Mouse (Mus musculus): ENCODE data around the gene Kcnrg. TPM values are rescaled to one million over a fixed set of nuclear protein-coding genes. Genes with fewer than 3 reads are reported as not detected.
A peak's percentile ranks its signal among the peaks of the same experiment; 100 is the strongest.

Kcnrg gene
- total and polyA plus RNA-seq, 2 experiments from 2014 or later: 2.6 to 4.4 TPM

DNA sequence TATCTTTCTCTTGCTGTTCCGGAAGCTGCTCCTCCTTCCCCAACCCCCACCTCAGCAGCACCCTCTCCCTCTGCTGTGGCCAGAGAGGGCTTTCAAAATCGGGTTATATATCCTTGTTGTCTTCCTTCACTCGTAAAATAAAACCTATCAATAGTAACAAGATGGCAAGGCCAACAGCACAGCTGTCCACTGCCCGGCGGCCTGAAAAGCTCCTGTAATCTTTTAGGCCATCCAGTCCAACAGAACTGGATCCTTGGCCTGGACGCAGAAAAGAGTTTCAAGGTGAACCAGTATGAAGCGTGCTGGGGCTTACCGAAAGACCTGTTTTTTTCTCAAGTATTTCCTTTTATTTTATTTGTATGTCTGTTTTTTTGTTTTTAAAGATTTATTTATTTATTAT lies 31.3 kb upstream of the Kcnrg start:
- no peaks in the 10 kb centered on the region for H3K4me1 ChIP-seq (ENCODE audit: insufficient read depth)
- ATAC-seq: no peak
- no peaks in the 10 kb centered on the region for H3K9me3 ChIP-seq (ENCODE audit: low read length)
- no peaks in the 10 kb centered on the region for H3K27me3 ChIP-seq (ENCODE audit: insufficient read depth, low read length)
- no peak overlapping the region for H3K9ac ChIP-seq
- DNase-seq: no peak
- no peak overlapping the region for H3K27ac ChIP-seq (ENCODE audit: low read depth, low read length)
- H3K36me3 ChIP-seq (ENCODE audit: insufficient read depth): no peaks in the 10 kb centered on the region
- TF ChIP-seq CTCF (IDR thresholded peaks at IDR 0.05; ENCODE audit: low read depth): no peak
- H3K4me3 ChIP-seq (ENCODE audit: low read depth, low read length): no peak overlapping the region
- WGBS: 93% methylated on average over 8 of the region's 8 CpGs
- H3K4me2 ChIP-seq (ENCODE audit: low read depth): no peak overlapping the region

DNA sequence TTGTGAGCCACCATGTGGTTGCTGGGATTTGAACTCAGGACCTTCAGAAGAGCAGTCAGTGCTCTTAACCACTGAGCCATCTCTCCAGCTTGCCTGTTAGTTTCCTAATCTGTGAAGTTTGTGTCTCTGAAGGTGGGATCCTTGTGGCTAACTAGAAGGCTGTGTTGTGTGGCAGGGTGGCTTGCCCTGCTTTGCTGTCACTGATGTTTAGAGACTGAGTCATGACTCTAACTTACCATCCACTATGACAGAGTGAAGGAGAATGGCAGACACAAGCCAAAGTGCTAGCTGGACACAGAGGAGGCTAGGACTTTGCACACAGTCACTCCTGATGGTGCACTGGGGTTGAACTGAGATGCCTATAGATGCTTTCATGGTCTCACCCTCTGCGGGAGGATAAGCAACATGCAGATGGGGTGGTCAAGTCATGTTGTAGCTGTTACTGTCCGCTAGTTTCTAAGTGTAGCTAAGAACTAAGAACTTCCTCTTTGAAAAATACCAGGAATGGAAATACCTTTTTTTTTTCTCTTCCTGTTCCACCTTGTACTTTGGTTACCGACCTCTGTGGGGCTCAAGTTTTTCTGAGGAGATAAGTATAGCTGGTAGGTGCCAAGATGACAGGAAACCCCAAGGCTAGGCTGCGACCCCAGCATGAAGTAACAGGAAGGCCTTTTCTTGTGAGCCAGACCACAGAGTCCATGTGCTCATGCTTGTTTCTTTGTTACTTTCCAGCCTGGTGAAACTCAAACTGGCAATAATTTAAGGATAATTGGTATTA lies 17.8 kb upstream of the Kcnrg start:
- H3K27ac ChIP-seq (ENCODE audit: low read depth, low read length): no peak overlapping the region
- H3K4me1 ChIP-seq (ENCODE audit: insufficient read depth): no peaks in the 10 kb centered on the region
- no peaks in the 10 kb centered on the region for H3K36me3 ChIP-seq (ENCODE audit: insufficient read depth)
- no peak overlapping the region for H3K4me2 ChIP-seq (ENCODE audit: low read depth)
- no peak overlapping the region for H3K9ac ChIP-seq
- no peak for TF ChIP-seq CTCF (IDR thresholded peaks at IDR 0.05; ENCODE audit: low read depth)
- no peak for DNase-seq
- no peak for ATAC-seq
- H3K9me3 ChIP-seq (ENCODE audit: low read length): no peaks in the 10 kb centered on the region
- H3K27me3 ChIP-seq (ENCODE audit: insufficient read depth, low read length): no peaks in the 10 kb centered on the region
- WGBS: 87% methylated on average over 4 of the region's 4 CpGs
- no peak overlapping the region for H3K4me3 ChIP-seq (ENCODE audit: low read depth, low read length)

DNA sequence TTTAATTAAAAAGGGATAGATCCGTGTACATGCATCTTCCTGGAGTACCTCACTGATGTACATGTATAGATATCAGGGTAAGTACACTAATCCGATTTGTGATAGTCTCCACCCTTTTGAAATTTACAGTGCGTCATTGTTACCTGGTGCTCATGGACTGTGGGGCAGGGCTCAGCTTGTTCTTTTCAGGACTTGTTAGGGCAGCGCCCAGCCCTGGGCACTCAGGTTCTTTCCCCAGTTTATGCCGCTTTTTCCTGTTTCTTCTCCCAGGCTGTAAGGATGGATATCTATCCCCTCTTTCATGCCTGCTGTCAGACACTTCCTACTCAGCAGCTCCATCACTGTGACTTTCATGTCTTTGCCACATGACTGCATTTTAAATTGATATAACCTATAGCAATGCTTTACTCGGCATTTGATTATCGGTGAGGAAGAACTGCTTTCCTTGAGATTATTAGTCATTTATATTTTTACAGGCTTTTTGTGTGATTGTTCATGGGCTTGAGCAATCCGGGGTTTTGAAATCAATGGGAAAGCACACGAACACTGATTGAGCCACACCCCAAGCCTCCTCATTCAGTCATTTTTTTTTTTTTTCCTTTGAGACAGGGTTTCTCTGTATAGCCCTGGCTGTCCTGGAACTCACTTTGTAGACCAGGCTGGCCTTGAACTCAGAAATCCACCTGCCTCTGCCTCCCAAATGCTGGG lies 10.4 kb upstream of the Kcnrg start:
- ATAC-seq (no peak), DNase-seq (no peak)
- no peaks in the 10 kb centered on the region for H3K27me3 ChIP-seq (ENCODE audit: insufficient read depth, low read length)
- no peak overlapping the region for H3K9ac ChIP-seq
- 90% methylated on average over 9 of the region's 9 CpGs for WGBS
- TF ChIP-seq CTCF (IDR thresholded peaks at IDR 0.05; ENCODE audit: low read depth): no peak
- H3K27ac ChIP-seq (ENCODE audit: low read depth, low read length): no peak overlapping the region
- H3K4me2 ChIP-seq (ENCODE audit: low read depth): no peak overlapping the region
- peaks cover 14% of the 10 kb centered on the region; the same call in 1 of the 2 replicates for H3K4me1 ChIP-seq (ENCODE audit: insufficient read depth)
- no peaks in the 10 kb centered on the region for H3K36me3 ChIP-seq (ENCODE audit: insufficient read depth)
- H3K9me3 ChIP-seq (ENCODE audit: low read length): no peaks in the 10 kb centered on the region
- H3K4me3 ChIP-seq (ENCODE audit: low read depth, low read length): no peak overlapping the region

DNA sequence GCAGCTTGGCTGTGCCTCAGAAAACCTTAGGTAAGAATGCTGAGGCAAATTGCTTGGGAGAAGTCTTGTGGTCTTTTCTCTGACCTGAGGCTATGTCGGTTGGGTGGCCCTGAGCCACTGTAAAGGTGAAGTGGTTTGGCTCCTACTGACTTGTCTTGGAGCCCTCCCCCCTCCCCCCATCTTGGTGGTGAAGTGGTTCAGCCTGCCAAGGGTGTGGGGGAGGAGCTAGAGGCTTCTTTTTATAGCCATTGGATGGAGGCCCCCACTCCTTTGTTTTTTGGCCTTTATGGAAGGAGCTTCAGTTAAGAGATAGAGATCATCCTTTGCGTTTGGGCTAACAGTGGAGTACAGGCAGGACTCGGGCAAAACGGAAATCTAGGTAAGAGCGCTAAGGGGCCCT lies 9.3 kb upstream of the Kcnrg start, which contains the start of gene Trim13:
Gene Trim13 (plus strand): TSS at position 280 of the 400 bp plus-strand sequence.
- Histone ChIP-seq H3K4me1 (ENCODE audit: insufficient read depth) (peaks cover 16% of the 10 kb centered on the region; the same call in 1 of the 2 replicates), H3K27me3 (ENCODE audit: insufficient read depth, low read length) (no peaks in the 10 kb centered on the region), H3K9ac (peak within 1 kb of the TSS; percentile 96; the same call in 1 of the 2 replicates), H3K27ac (ENCODE audit: low read depth, low read length) (no peak within 1 kb of the TSS), H3K36me3 (ENCODE audit: insufficient read depth) (no peaks in the 10 kb centered on the region), H3K4me3 (ENCODE audit: low read depth, low read length) (peak within 1 kb of the TSS; percentile 80), H3K9me3 (ENCODE audit: low read length) (no peaks in the 10 kb centered on the region), H3K4me2 (ENCODE audit: low read depth) (peak within 1 kb of the TSS; percentile 58)
- WGBS: 59% methylated on average over 5 of the region's 5 CpGs
- DNase-seq (no peak), ATAC-seq (no peak)
- TF ChIP-seq CTCF (IDR thresholded peaks at IDR 0.05; ENCODE audit: low read depth): no peak

DNA sequence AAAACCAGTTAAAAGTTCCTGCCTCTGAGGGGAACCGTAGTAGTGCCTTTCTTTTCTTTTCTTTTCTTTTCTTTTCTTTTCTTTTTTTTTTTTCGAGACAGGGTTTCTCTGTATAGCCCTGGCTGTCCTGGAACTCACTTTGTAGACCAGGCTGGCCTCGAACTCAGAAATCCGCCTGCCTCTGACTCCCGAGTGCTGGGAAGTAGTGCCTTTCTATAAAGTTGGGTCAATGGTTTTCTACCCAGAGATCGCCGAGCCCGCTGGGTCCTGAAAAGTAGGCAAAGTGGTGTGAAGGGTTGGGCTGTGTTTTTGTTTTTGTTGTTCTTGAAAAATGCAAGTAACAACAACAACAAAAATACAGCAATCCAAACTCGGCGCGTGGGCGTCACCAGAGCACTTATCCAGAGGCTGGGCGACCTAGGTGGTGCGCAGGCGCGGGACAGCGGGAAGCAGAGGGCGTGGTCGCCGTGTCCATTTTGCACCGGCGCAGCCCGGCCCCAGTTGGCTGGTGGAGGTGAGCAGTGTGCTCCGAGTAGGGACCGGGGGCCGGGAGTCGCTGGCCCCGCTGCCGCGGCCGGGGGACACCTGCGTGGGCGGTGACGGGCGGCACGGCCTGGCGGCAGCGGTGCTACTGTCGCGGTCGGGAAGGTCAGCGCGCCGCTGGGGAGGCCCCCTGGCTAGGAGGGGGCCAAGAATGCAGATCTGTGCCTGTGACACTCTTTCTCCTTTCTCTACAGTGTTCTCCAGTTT lies 8.0 kb upstream of the Kcnrg start:
- TF ChIP-seq CTCF (IDR thresholded peaks at IDR 0.05; ENCODE audit: low read depth): no peak
- Histone ChIP-seq H3K9me3 (ENCODE audit: low read length) (no peaks in the 10 kb centered on the region), H3K4me1 (ENCODE audit: insufficient read depth) (peaks cover 16% of the 10 kb centered on the region; the same call in 1 of the 2 replicates), H3K36me3 (ENCODE audit: insufficient read depth) (0 out of 2 replicates have a peak, but pooled peaks cover under 1% of the 10 kb centered on the region), H3K27me3 (ENCODE audit: insufficient read depth, low read length) (no peaks in the 10 kb centered on the region), H3K9ac (peak overlapping the region; percentile 96), H3K27ac (ENCODE audit: low read depth, low read length) (peak overlapping the region; percentile 89), H3K4me3 (ENCODE audit: low read depth, low read length) (peak overlapping the region; percentile 80), H3K4me2 (ENCODE audit: low read depth) (peak overlapping the region; percentile 58)
- ATAC-seq (peak; percentile 97), DNase-seq (peak; percentile 86)
- WGBS: 4% methylated on average over 44 of the region's 44 CpGs

DNA sequence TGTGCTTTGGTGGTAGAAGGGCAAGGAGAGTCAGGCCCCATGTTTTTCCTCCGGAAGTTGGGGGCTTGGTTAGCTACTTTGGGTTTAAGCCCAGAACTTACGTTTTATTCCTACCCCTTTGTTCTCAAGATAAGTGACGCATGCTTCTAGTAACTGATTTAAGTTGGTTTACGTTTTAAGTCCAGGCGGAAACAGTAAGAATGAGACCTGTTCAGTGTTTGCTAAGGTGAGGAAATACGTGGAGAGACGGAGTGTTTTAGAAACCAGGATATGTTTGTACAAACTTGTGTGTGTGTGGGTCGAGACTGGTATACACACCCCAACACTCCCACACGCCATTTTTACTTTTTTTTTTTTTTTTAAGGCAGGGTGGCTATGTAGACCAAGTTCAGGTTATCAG lies 5.9 kb upstream of the Kcnrg start:
- H3K27me3 ChIP-seq (ENCODE audit: insufficient read depth, low read length): no peaks in the 10 kb centered on the region
- 0 out of 2 replicates have a peak overlapping the region, but pooled peaks have one; percentile 80 for H3K4me3 ChIP-seq (ENCODE audit: low read depth, low read length)
- peaks cover 18% of the 10 kb centered on the region; the same call in 1 of the 2 replicates for H3K36me3 ChIP-seq (ENCODE audit: insufficient read depth)
- no peak for TF ChIP-seq CTCF (IDR thresholded peaks at IDR 0.05; ENCODE audit: low read depth)
- 0 out of 2 replicates have a peak overlapping the region, but pooled peaks have one; percentile 10 for H3K9ac ChIP-seq
- H3K4me1 ChIP-seq (ENCODE audit: insufficient read depth): peaks cover 16% of the 10 kb centered on the region; the same call in 1 of the 2 replicates
- ATAC-seq: no peak
- no peak overlapping the region for H3K27ac ChIP-seq (ENCODE audit: low read depth, low read length)
- WGBS: 80% methylated on average over 9 of the region's 9 CpGs
- no peak for DNase-seq
- peak overlapping the region; percentile 58 for H3K4me2 ChIP-seq (ENCODE audit: low read depth)
- no peaks in the 10 kb centered on the region for H3K9me3 ChIP-seq (ENCODE audit: low read length)

Measured in forebrain, postnatal 0 days (tissue).